Mouse (Mus musculus) midbrain, embryonic 11.5 days (tissue): ENCODE measurements around the gene Btg3. TPM values are rescaled to one million over a fixed set of nuclear protein-coding genes. Genes with fewer than 3 reads are reported as not detected.
A peak's percentile ranks its signal among the peaks of the same experiment; 100 is the strongest.
"Not testable (repeated sequence)": the region's sequence is repeated elsewhere in the genome, so short reads cannot be mapped to it uniquely, and the experiment has no call there.

Experiments
- ATAC-seq: fragments of 200-750 bp; cut with Nextera tagmentation; 2 replicates; pipeline ENCODE4 v1.8.0; 2017; ENCODE audit warnings: moderate TSS enrichment, moderate library complexity; ENCODE audit not compliant: low FRiP score
- DNase-seq: peaks from one replicate; pipeline ENCODE4 v3.0.0; 2015; ENCODE audit warnings: low spot score; ENCODE audit errors: missing footprints
- H3K27ac ChIP-seq: fragments of 300-500 bp; sonication (generic); 2 replicates; pipeline ENCODE4 v1.5.1; 2014; ENCODE audit warnings: low read depth, low read length
- H3K27me3 ChIP-seq: fragments of 300-500 bp; sonication (generic); 2 replicates; pipeline ENCODE4 v1.6.1; 2014; ENCODE audit warnings: mild to moderate bottlenecking, low read length, moderate library complexity, mixed read lengths; ENCODE audit not compliant: control insufficient read depth, insufficient read depth
- H3K36me3 ChIP-seq: fragments of 300-500 bp; sonication (generic); 2 replicates; pipeline ENCODE4 v1.6.1; 2014; ENCODE audit warnings: mild to moderate bottlenecking, low read length, moderate library complexity, mixed read lengths; ENCODE audit not compliant: control insufficient read depth, insufficient read depth
- H3K4me1 ChIP-seq: fragments of 300-500 bp; sonication (generic); 2 replicates; pipeline ENCODE4 v1.6.1; 2014; ENCODE audit warnings: low read length; ENCODE audit not compliant: control insufficient read depth, insufficient read depth
- H3K4me2 ChIP-seq: fragments of 300-500 bp; sonication (generic); 2 replicates; pipeline ENCODE4 v1.6.1; 2014; ENCODE audit warnings: mild to moderate bottlenecking, moderate library complexity
- H3K4me3 ChIP-seq: fragments of 300-500 bp; sonication (generic); 2 replicates; pipeline ENCODE4 v1.5.1; 2014; ENCODE audit warnings: low read depth, low read length
- H3K9ac ChIP-seq: fragments of 300-500 bp; sonication (generic); 2 replicates; pipeline ENCODE4 v1.6.1; 2014; ENCODE audit warnings: low read length
- H3K9me3 ChIP-seq: fragments of 300-500 bp; sonication (generic); 2 replicates; pipeline ENCODE4 v1.6.1; 2016; ENCODE audit warnings: low read length; ENCODE audit not compliant: control insufficient read depth
- WGBS: fragments of 180-500 bp; shearing (Covaris S2); extraction: QIAGEN DNeasy Blood & Tissue Kit; methylation state at CpG from one replicate; pipeline ENCODE4 v1.1.7; 2014; 5-methylcytosine and 5-hydroxymethylcytosine counted together
- polyA plus RNA-seq: library from polyadenylated mRNA; unstranded; fragments of >200 nt; fragmentation: Nextera tagmentation; extraction: Ambion mirVana; gene quantifications from 2 replicates; pipeline ENCODE4 v1.2.1, GENCODE M21; 2014

The Btg3 gene
- polyA plus RNA-seq, 1 experiment from 2014 or later, result 50.4 TPM

- H3K4me2 ChIP-seq, H3K4me1 ChIP-seq, H3K9me3 ChIP-seq, H3K9ac ChIP-seq, H3K27me3 ChIP-seq, H3K4me3 ChIP-seq, ATAC-seq, H3K36me3 ChIP-seq, H3K27ac ChIP-seq: not testable (repeated sequence)
- WGBS, result 93% methylated on average over 9 of the region's 9 CpGs
- peak; percentile 47 for DNase-seq
Observed at GRCm38 (mm10) chr16:78364554-78364953, 12.4 kb downstream of the Btg3 start.

GRCm38 (mm10) chr16:78361466-78361865 lies 15.5 kb downstream of the Btg3 start:
- Histone ChIP-seq H3K4me1 (no peaks in the 10 kb centered on the region), H3K27ac (no peak overlapping the region), H3K36me3 (peaks cover 11% of the 10 kb centered on the region), H3K9ac (no peak overlapping the region), H3K4me3 (no peak overlapping the region), H3K9me3 (no peaks in the 10 kb centered on the region), H3K4me2 (no peak overlapping the region), H3K27me3 (no peaks in the 10 kb centered on the region)
- ATAC-seq, result no peak
- WGBS, result 94% methylated on average over 4 of the region's 4 CpGs
- peak; percentile 54 for DNase-seq

- Histone ChIP-seq H3K27ac (no peak overlapping the region), H3K4me3 (no peak overlapping the region), H3K36me3 (peaks cover 7% of the 10 kb centered on the region; the same call in 1 of the 2 replicates), H3K4me1 (no peaks in the 10 kb centered on the region), H3K4me2 (no peak overlapping the region), H3K27me3 (no peaks in the 10 kb centered on the region), H3K9me3 (no peaks in the 10 kb centered on the region), H3K9ac (no peak overlapping the region)
- WGBS, result 87% methylated on average over 3 of the region's 3 CpGs
- no peak for ATAC-seq
- no peak for DNase-seq
Observed at GRCm38 (mm10) chr16:78357757-78358156, 19.2 kb downstream of the Btg3 start.

GRCm38 (mm10) chr16:78347328-78347926 lies 29.6 kb downstream of the Btg3 start:
- Histone ChIP-seq H3K36me3 (0 out of 2 replicates have a peak, but pooled peaks cover 3% of the 10 kb centered on the region), H3K4me3 (no peak overlapping the region), H3K4me1 (no peaks in the 10 kb centered on the region), H3K9ac (no peak overlapping the region), H3K27me3 (no peaks in the 10 kb centered on the region), H3K27ac (no peak overlapping the region), H3K9me3 (no peaks in the 10 kb centered on the region), H3K4me2 (no peak overlapping the region)
- DNase-seq, result no peak
- no peak for ATAC-seq
- 85% methylated on average over 13 of the region's 13 CpGs for WGBS

GRCm38 (mm10) chr16:78346662-78347327 lies 30.2 kb downstream of the Btg3 start:
- no peak overlapping the region for H3K27ac ChIP-seq
- no peaks in the 10 kb centered on the region for H3K27me3 ChIP-seq
- 93% methylated on average over 2 of the region's 2 CpGs for WGBS
- ATAC-seq (no peak), DNase-seq (no peak)
- H3K36me3 ChIP-seq, result 0 out of 2 replicates have a peak, but pooled peaks cover 3% of the 10 kb centered on the region
- H3K4me1 ChIP-seq, result no peaks in the 10 kb centered on the region
- H3K9ac ChIP-seq, result no peak overlapping the region
- H3K4me2 ChIP-seq, result no peak overlapping the region
- H3K9me3 ChIP-seq, result no peaks in the 10 kb centered on the region
- H3K4me3 ChIP-seq, result no peak overlapping the region

GRCm38 (mm10) chr16:78343792-78344191 lies 33.2 kb downstream of the Btg3 start:
- H3K27ac ChIP-seq, result no peak overlapping the region
- H3K4me2 ChIP-seq, result no peak overlapping the region
- no peaks in the 10 kb centered on the region for H3K27me3 ChIP-seq
- H3K4me1 ChIP-seq, result no peaks in the 10 kb centered on the region
- no peak overlapping the region for H3K4me3 ChIP-seq
- 71% methylated on average over 6 of the region's 6 CpGs for WGBS
- no peak overlapping the region for H3K9ac ChIP-seq
- DNase-seq, result no peak
- no peaks in the 10 kb centered on the region for H3K36me3 ChIP-seq
- ATAC-seq, result no peak
- no peaks in the 10 kb centered on the region for H3K9me3 ChIP-seq

- H3K4me2 ChIP-seq, result no peak overlapping the region
- WGBS, result 88% methylated on average over 5 of the region's 5 CpGs
- no peaks in the 10 kb centered on the region for H3K9me3 ChIP-seq
- DNase-seq, result no peak
- no peak overlapping the region for H3K27ac ChIP-seq
- H3K4me1 ChIP-seq, result no peaks in the 10 kb centered on the region
- no peaks in the 10 kb centered on the region for H3K27me3 ChIP-seq
- H3K4me3 ChIP-seq, result no peak overlapping the region
- H3K36me3 ChIP-seq, result no peaks in the 10 kb centered on the region
- no peak for ATAC-seq
- no peak overlapping the region for H3K9ac ChIP-seq
Observed at GRCm38 (mm10) chr16:78342767-78343166, 34.2 kb downstream of the Btg3 start.

- ATAC-seq (no peak), DNase-seq (no peak)
- Histone ChIP-seq H3K27me3 (no peaks in the 10 kb centered on the region), H3K4me1 (no peaks in the 10 kb centered on the region), H3K9me3 (no peaks in the 10 kb centered on the region), H3K36me3 (0 out of 2 replicates have a peak, but pooled peaks cover 2% of the 10 kb centered on the region), H3K27ac (no peak overlapping the region), H3K4me3 (no peak overlapping the region), H3K4me2 (no peak overlapping the region), H3K9ac (no peak overlapping the region)
- whole genome bisulfite sequencing, result 78% methylated on average over 4 of the region's 4 CpGs
Observed at GRCm38 (mm10) chr16:78341356-78341755, 35.6 kb downstream of the Btg3 start.

GRCm38 (mm10) chr16:78337226-78337625 lies 39.8 kb downstream of the Btg3 start:
- Histone ChIP-seq H3K9me3 (no peaks in the 10 kb centered on the region), H3K27ac (no peak overlapping the region), H3K4me3 (no peak overlapping the region), H3K36me3 (peaks cover 20% of the 10 kb centered on the region), H3K4me2 (no peak overlapping the region), H3K27me3 (no peaks in the 10 kb centered on the region), H3K4me1 (no peaks in the 10 kb centered on the region), H3K9ac (no peak overlapping the region)
- 73% methylated on average over 8 of the region's 8 CpGs for WGBS
- no peak for ATAC-seq
- DNase-seq, result no peak
